Mouse (Mus musculus) megakaryocyte progenitor cell, adult 5-6 weeks (primary cell): Measurements from ENCODE around the gene Ing1. TPM values are rescaled to one million over a fixed set of nuclear protein-coding genes. Genes with fewer than 3 reads are reported as not detected.

ENCODE experiments used
- ATAC-seq: replicated peaks from 2 replicates; pipeline ENCODE4 v1.8.0; 2016; ENCODE audit warnings: mild to moderate bottlenecking, moderate TSS enrichment, inconsistent platforms; ENCODE audit not compliant: poor library complexity
- total RNA-seq, 2 experiments: library from RNA; stranded (forward) in 1 of 2; stranded (reverse) in 1 of 2; fragments of 157-497, 149-512 nt in 1 of 2; fragments of 200-1000 nt in 1 of 2; gene quantifications; 2 replicates each; pipeline versions ENCODE4 v1.2.3 to v1.2.4; 2015 to 2017

Ing1 gene
- total RNA-seq (2015) (30.3 and 31.5 TPM in 2 replicates), total RNA-seq (2017) (41.7 and 52.5 TPM in 2 replicates)

DNA sequence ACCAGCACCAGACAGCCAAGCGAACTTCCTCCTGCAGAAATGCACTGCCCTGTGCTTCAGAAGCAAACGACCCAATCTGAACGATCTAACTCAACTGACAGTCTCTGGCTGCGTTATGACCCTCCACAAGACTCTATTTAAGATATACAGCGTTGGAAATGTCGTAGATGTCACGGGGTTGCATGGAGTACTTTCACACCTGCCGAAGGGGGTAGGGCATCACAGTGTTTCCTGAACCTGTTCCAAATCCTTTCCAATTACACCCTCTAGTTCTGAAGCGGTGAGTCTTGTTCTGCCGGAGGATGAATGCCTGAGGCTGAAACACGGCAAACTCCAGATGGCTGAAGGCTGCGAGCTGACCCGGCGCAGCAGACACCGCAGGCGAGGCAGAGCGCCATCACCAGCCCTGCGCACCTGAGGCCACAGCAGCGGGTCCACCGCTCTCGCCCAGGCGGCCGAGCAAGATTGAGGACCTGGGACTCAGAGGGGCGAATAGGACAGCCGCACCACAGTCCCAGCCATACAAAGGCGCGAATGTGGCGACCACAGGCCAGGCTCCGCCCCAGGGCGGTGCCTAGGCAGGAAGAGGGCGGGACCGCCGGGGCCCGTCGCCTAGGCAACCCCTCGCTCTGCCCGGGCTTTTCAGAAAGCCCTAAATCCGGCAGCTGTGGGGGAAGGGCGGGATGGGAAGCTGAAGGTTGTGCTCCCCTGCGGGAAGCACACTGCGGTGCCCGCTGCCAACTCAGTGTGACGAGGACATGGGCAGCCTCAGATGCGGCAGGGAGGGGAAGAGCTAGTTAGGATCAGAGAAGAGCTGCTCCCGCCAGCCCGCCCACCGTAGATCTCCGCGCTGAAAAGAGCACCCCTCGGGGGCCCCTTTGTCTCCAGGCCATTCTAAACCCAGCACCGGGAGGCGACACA lies at the start of gene Ing1:
TSS of gene Ing1 (plus strand) at position 773 of the 921 bp plus-strand sequence.
- peak; percentile 37 for ATAC-seq

- ATAC-seq, result no peak
Observed at GRCm38 (mm10) chr8:11506074-11506473, 49.3 kb upstream of the Ing1 start.

DNA sequence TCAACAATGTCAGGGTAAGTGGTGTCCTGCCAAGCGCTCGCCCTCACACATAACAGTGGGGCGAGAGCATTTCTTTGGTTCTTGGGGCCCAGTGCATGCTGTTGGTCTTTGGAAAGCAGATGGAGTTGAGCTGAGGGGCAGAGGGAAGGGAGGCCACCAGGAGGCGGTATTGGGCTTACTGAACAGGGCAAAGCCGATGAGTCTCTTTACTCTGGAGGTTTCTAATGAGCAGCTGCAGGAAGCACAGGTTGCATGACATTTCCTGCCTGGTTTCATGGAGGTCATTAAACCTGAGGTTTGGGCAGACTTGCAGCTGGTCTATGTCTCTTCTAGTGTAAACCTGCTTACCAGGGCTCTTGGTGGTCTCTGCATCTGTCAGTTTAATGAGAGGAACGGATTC lies 48.6 kb upstream of the Ing1 start:
- peak; percentile 84 for ATAC-seq

DNA sequence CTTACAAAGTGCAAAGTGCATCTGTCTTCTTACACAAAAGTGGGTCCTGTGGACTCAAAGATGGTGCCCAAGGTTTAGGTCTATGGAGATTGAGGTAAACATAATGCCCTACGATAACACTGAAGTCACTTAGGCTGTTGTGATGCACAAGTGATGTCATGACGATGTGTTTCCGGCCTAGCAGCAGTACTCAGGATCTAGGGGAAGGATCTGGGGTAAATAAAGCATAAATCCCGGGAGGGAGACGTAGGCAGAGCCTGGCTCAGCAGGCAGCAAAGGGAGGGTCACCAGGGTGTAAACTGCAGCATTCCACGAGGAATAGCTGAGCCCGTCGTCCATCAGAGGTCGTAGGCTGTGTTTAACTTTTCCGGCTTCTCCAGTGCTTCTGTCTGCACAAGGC lies 46.5 kb upstream of the Ing1 start:
- no peak for ATAC-seq

- no peak for ATAC-seq
Observed at GRCm38 (mm10) chr8:11510971-11511370, 44.4 kb upstream of the Ing1 start.

DNA sequence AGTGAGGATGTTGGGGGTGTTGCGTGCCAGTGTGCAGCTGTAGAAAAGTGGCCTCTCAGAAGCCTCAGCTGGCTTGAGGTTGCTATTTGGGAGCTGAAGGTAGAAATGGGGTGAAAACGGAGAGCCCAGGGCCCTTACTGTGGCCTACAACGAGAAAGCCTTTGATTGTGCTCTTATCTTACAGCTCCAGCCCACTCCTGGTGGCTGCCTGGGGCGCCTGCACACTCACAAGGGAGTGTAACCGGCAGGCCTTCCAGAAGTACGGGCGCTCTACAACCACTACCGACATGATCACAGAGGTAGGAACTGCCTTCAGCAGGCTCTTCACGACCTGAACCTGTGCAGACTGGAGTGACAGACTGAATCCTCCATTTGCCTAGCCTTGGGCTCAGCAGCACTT lies 42.7 kb upstream of the Ing1 start:
- ATAC-seq, result peak; percentile 76

DNA sequence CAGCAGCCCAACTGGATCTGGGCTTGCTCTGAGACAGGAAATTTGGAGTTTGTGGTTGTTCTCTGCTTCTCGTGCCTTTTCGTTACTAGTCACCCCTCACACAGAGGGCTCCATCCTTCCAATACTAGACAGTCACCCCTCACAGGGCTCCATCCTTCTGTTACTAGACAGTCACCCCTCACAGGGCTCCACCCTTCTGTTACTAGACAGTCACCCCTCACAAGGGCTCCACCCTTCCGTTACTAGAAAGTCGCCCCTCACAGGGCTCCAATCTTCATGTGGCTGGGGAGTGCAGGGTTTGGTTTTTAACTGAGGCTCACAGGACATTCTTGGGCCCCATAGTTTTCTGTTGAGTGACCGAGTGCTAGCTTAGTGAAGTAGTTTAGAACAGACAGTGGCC lies 42.1 kb upstream of the Ing1 start:
- no peak for ATAC-seq

DNA sequence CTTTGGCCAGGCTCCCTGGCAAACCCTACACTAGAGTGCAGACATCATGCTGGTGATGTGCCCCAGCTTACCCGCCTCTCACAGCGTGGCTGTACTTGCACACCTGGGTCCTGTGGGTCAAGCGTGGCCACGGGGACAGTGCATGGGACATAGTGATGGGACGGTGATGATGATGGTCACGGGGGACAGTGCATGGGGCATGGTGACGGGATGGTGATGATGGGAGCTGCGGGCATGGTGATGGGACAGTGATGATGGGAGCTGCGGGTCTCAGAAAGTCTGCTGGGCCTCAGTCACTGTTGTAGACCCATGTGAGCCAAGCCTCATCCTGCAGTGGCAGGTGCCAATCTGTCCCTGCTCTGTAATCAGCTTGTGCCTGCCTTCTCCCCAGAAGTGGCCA lies 39.1 kb upstream of the Ing1 start:
- no peak for ATAC-seq

GRCm38 (mm10) chr8:11517366-11518055 lies 37.9 kb upstream of the Ing1 start:
- ATAC-seq, result peak; percentile 69

DNA sequence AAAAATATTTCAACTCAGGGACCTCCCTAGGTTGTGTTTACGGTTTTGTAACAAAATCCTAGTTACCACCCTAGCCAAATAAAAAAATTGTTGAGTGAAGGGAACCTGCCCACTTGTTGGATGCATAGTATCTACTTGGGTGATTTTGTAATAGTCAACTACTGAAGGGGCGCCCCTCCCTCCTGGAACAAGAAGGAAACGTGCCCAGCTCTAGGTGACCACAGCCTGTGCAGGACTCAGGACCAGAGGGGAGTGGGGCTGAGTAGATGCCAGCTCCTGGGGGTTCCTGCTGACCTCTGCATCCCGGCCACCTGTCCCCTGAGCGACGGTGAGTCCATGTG lies 37.3 kb upstream of the Ing1 start:
- ATAC-seq, result peak; percentile 24; the same call in 1 of the 2 replicates

- ATAC-seq, result 0 out of 2 replicates have a peak, but pooled peaks have one; percentile 9
Observed at GRCm38 (mm10) chr8:11518676-11519075, 36.7 kb upstream of the Ing1 start.

DNA sequence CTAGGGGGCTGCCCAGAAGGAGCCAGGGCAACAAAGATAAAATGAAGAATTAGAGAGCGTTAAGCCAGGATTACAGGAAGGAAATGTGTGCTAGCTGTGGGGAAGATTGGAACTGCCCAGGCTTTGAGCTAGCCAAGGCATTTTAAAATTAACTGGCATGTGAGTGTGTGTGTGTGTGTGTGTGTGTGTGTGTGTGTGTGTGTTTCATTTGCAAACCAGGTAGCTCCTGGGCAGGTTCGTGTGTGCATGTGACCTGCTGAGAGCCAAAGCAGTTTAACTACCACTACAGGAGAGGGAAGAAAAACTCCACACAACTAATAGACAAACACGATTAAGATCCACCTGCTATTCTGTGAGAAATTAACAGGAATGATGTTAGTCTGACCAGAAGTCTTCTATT lies 32.0 kb upstream of the Ing1 start:
- ATAC-seq, result no peak

DNA sequence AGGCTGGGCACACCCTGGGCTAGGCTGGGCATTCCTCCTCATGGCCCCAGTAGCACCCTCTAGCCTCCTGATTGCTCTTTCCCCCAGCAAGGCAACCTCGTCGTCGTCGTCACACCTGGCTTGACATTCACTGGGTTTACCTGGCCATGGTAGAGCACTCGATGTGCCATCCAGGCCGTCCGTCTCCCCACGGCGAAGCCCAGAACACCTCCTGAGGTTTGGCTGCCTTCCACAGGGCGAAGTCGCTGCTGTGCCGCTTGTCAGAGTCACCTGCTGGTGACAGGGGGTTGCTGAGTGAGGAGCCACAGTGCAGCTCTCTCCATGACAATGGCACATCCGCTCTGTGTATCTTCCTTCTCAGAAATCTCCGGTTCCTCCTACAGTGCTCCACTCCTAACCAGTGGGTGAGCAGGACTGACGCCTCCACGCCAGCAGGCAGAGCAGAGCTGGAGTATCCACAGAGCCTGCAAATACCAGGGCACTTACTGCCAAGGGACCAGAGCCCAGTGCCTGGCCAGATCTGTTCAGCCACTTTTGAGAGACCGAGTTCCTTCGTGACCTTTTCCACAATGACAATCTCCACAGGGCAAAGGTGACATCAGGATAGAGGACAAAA lies 25.1 kb upstream of the Ing1 start:
- ATAC-seq, result no peak

- ATAC-seq, result no peak
Observed at GRCm38 (mm10) chr8:11530849-11531248, 24.5 kb upstream of the Ing1 start.

DNA sequence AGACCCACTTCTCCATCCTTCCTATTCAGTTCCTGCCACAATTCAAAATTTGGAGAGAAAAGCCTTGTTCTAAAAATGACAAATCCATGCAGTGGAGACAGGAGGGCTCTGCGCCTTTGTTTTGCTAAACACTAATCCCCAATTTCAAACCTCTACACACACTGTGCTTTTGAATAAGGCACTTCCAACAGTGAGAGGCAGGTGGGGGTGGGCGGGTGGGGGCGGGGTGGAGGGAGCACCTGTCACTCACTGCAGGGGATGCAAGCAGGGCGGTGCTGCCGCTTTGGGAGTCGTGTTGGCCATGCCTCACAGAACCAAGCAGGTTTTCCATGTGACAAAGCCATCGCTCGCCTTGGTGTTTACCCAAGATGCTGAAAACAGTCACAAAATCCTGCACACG lies 20.9 kb upstream of the Ing1 start:
- no peak for ATAC-seq

DNA sequence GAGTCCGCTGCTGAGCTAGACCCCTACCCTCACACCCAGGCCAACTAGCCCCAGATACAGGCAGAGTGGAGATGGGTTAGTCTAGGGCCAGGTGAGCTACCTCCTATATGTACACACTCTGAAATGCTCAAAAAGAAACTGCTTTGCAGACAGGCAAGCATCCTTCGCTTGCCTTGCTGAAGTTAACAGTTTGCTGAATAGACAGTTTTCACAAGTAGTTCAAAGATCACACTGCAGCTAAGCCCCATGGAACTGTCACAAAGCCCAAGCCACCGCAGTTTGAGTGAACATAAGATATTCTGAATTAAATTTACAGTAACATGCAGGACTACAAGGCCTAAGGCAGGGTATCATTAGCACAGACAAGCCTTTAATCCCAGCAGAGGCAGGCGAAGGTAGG lies 16.3 kb upstream of the Ing1 start:
- ATAC-seq, result no peak

DNA sequence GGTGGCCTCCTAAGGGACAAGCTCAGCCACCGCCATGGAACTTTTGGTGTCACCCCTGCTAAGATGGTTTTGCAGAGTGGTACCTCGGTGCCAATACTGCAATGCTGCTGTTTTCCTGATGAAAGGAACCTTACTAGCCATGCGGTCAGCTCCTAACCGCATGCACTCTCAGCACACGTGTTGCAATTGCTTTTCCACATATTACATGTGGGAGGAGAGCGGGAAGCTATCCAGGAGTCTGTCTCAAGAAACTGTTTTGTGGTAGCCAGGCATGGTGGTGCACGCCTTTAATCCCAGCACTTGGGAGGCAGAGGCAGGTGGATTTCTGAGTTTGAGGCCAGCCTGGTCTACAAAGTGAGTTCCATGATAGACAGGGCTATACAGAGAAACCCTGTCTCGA lies 15.2 kb upstream of the Ing1 start:
- ATAC-seq, result no peak

DNA sequence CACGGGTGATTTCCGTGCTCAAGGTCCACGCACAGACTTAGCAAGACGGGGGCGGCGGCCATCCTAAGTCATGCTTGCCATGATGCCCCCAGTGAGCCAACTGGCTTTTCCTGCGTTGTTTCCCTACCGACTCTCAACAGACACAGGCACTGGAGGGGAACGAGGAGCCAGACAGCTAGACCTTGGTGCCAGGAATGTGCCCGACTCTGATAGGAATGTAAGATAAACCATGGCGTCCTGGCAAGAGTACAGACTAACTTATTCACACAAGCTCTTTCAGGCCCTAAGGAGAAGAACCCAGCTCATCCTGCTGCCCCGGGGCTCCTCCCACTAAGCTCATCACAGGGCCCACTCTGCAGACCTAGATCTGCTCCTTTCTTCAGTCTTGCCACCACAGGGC lies 13.3 kb upstream of the Ing1 start:
- no peak for ATAC-seq

GRCm38 (mm10) chr8:11542866-11543265 lies 12.5 kb upstream of the Ing1 start:
- ATAC-seq, result no peak

DNA sequence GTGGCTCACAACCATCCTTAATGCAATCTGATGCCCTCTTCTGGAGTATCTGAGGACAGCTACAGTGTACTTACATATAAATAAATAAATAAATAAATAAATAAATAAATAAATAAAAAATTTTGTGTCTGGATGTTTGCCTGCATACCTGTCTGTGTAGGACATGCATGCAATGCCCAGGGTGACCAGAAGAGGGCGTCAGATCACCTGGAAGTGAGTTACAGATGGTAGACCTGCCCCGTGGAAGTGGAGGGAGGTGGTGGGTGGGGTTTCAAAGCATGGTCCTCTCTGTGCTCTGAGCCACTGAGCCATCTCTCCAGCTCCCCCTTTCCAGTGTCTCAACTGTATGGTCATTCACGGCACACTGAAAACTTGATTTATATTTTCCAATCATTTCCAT lies 11.0 kb upstream of the Ing1 start:
- peak; percentile 76; the same call in 1 of the 2 replicates for ATAC-seq

GRCm38 (mm10) chr8:11547063-11547462 lies 8.3 kb upstream of the Ing1 start:
- ATAC-seq, result peak; percentile 50

DNA sequence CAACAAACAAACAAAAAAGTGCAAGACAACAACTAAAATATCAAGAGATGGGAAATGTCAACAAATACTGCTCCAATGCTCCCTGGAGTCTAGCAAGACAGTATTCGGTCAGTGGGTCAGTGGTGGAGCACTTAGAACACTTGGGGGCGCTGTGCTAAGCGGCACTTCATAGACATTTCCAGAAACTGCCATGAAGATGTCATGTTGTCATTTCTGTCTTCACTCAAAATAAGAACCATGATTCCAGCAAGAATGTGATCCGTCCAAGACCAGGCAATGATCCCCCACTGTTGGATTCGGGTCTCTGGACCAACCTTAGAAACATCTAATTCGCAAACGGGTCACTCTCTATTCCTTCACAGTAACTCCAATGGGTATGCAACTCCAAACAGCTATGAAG lies 5.7 kb upstream of the Ing1 start:
- ATAC-seq, result peak; percentile 59
